Mouse (Mus musculus): ENCODE results near the gene Bgn. TPM values are rescaled to one million over a fixed set of nuclear protein-coding genes. Genes with fewer than 3 reads are reported as not detected.

Gene Bgn
- total RNA-seq (2023): 1.1 TPM

GRCm38 (mm10) chrX:73483484-73483810, at the start of gene Bgn:
Bgn (plus strand) TSS chrX:73483602.

GRCm38 (mm10) chrX:73435252-73435651, 48.1 kb upstream of the Bgn start, which contains the start of gene Trex2:
Trex2 (minus strand) TSS chrX:73435344.

GRCm38 (mm10) chrX:73458877-73459392, 24.5 kb upstream of the Bgn start, which contains the start of gene Haus7:
Haus7 (minus strand) TSS chrX:73459044.

Other genes with a start within 250 kb of the Bgn start
- gene Xlr4c, start 240.5 kb upstream of the Bgn start, total RNA-seq (2023): 47.5 TPM
- not detected for gene Xlr3c, start 218.2 kb upstream of the Bgn start, total RNA-seq (2023)
- gene Xlr5a, start 190.6 kb upstream of the Bgn start, total RNA-seq (2023): not detected
- not detected for gene Xlr5c, start 190.6 kb upstream of the Bgn start, total RNA-seq (2023)
- gene Gm45015, start 146.8 kb upstream of the Bgn start, total RNA-seq (2023): not detected
- 30.3 TPM for gene Zfp275, start 141.0 kb upstream of the Bgn start, total RNA-seq (2023)
- not detected for gene Gm18336, start 84.9 kb upstream of the Bgn start, total RNA-seq (2023)
- gene Zfp92, start 72.5 kb upstream of the Bgn start, total RNA-seq (2023): not detected
- 0.59 TPM for gene Trex2, start 48.3 kb upstream of the Bgn start, total RNA-seq (2023)
- 15.4 TPM for gene Haus7, start 24.6 kb upstream of the Bgn start, total RNA-seq (2023)
- gene Atp2b3, start 19.5 kb downstream of the Bgn start, total RNA-seq (2023): not detected
- 0.21 TPM for gene Dusp9, start 155.8 kb downstream of the Bgn start, total RNA-seq (2023)
- gene Pnck, start 176.5 kb downstream of the Bgn start, total RNA-seq (2023): 0.79 TPM
- 0.29 TPM for gene Slc6a8, start 189.5 kb downstream of the Bgn start, total RNA-seq (2023)
- 94.2 TPM for gene Bcap31, start 232.6 kb downstream of the Bgn start, total RNA-seq (2023)
- gene Abcd1, start 233.0 kb downstream of the Bgn start, total RNA-seq (2023): 32.2 TPM